Mouse (Mus musculus): ENCODE measurements around the gene Hic1.

GRCm38 (mm10) chr11:75204472-75204871 is 35.2 kb upstream of the Hic1 start:
- TF ChIP-seq USF1 (IDR thresholded peaks at IDR 0.05; ENCODE audit: low read depth) (no peak), CTCF (IDR thresholded peaks at IDR 0.05; ENCODE audit: control insufficient read depth, insufficient read depth, insufficient read length) (no peak), MAX (IDR thresholded peaks at IDR 0.05) (no peak)

Measured in C2C12 (cell line).